9 mouse cellular contexts compared by ENCODE assay signal in genomic region chr12:24680492-24681285, GRCm38 (mm10). TPM values are rescaled to one million over a fixed set of nuclear protein-coding genes. Genes with fewer than 3 reads are reported as not detected.
A peak's percentile ranks its signal among the peaks of the same experiment; 100 is the strongest.
DNase-seq lines count a peak whose midpoint lies in the region; ATAC-seq and TF ChIP-seq lines count a peak whose summit lies in the region.
"Had no signal": no experiment of that assay in that cellular context is flagged by ENCODE, and none has a peak within 500 bp of the region (broad histone marks: within the 10 kb centered on the region; RNA-seq: fewer than 3 reads in every experiment).

No protein-coding gene starts in this region.

- H3K27ac ChIP-seq in MEL (ENCODE audit: control insufficient read depth, low read depth, low read length): no peak overlapping the region
- H3K27ac ChIP-seq in forebrain, embryonic 11.5 days (ENCODE audit: low read depth, low read length): no peak overlapping the region
- H3K27ac ChIP-seq in hindbrain, embryonic 14.5 days: no peak overlapping the region
- peak overlapping the region; percentile 82 for H3K27ac ChIP-seq in limb, embryonic 15.5 days
- 0 out of 2 replicates have a peak overlapping the region, but pooled peaks have one; percentile 1 for H3K27ac ChIP-seq in neural tube, embryonic 15.5 days (replicated peaks)

- no peak overlapping the region for H3K9ac ChIP-seq in MEL (ENCODE audit: control insufficient read depth, low read depth, low read length, poor library complexity, severe bottlenecking)
- peak overlapping the region; percentile 71 for H3K9ac ChIP-seq in forebrain, embryonic 11.5 days (ENCODE audit: low read length)
- peak overlapping the region; percentile 76 for H3K9ac ChIP-seq in hindbrain, embryonic 14.5 days
- peak overlapping the region; percentile 71 for H3K9ac ChIP-seq in limb, embryonic 15.5 days
- peak overlapping the region; percentile 43 for H3K9ac ChIP-seq in neural tube, embryonic 15.5 days (replicated peaks)

- peak overlapping the region; percentile 94 for H3K4me2 ChIP-seq in forebrain, embryonic 11.5 days (ENCODE audit: low read depth, low read length, severe bottlenecking)
- peak overlapping the region; percentile 96 for H3K4me2 ChIP-seq in hindbrain, embryonic 14.5 days (replicated peaks)
- peak overlapping the region; percentile 92 for H3K4me2 ChIP-seq in limb, embryonic 15.5 days
- H3K4me2 ChIP-seq in neural tube, embryonic 15.5 days: peak overlapping the region; percentile 75

- peaks cover 10% of the 10 kb centered on the region for H3K4me1 ChIP-seq in erythroblast, embryonic 14.5 days (ENCODE audit: control insufficient read depth)
- H3K4me1 ChIP-seq in MEL (ENCODE audit: control insufficient read depth in 1 of 2, insufficient read depth in 2 of 2, low read length in 2 of 2): no peaks in the 10 kb centered on the region
- H3K4me1 ChIP-seq in forebrain, embryonic 11.5 days (replicated peaks; ENCODE audit: control insufficient read depth, insufficient read depth, low read length): no peaks in the 10 kb centered on the region; the same call in none of the 2 replicates
- H3K4me1 ChIP-seq in hindbrain, embryonic 14.5 days (replicated peaks; ENCODE audit: control insufficient read depth, insufficient read depth, low read length): peaks cover 16% of the 10 kb centered on the region
- H3K4me1 ChIP-seq in limb, embryonic 15.5 days: peaks cover 35% of the 10 kb centered on the region
- H3K4me1 ChIP-seq in neural tube, embryonic 15.5 days: peaks cover 22% of the 10 kb centered on the region

- no peak for TF ChIP-seq EP300 in MEL (IDR thresholded peaks at IDR 0.05; ENCODE audit: low read depth in 1 of 2, low read length in 2 of 2)

- under 1% methylated on average over 60 of the region's 61 CpGs for WGBS in forebrain, embryonic 11.5 days
- WGBS in hindbrain, embryonic 14.5 days: 1% methylated on average over 54 of the region's 61 CpGs
- WGBS in limb, embryonic 15.5 days: 1% methylated on average over 57 of the region's 61 CpGs
- WGBS in neural tube, embryonic 15.5 days: 1% methylated on average over 53 of the region's 61 CpGs

- ATAC-seq in erythroblast, adult 5-6 weeks (replicated peaks; ENCODE audit: low FRiP score, poor library complexity, severe bottlenecking): no peak
- ATAC-seq in forebrain, embryonic 11.5 days (replicated peaks; ENCODE audit: low FRiP score): peak; percentile 78
- ATAC-seq in hindbrain, embryonic 14.5 days (ENCODE audit: low FRiP score): peak; percentile 75
- 0 out of 2 replicates have a peak, but pooled peaks have one; percentile 52 for ATAC-seq in limb, embryonic 15.5 days (ENCODE audit: insufficient number of reproducible peaks, low FRiP score, low TSS enrichment, low read depth)
- ATAC-seq in neural tube, embryonic 15.5 days (ENCODE audit: low FRiP score): peak; percentile 83

- peaks cover 82% of the 10 kb centered on the region for H3K27me3 ChIP-seq in erythroblast, embryonic 14.5 days (ENCODE audit: control insufficient read depth)
- H3K27me3 ChIP-seq in MEL (ENCODE audit: control insufficient read depth in 1 of 2, insufficient read depth in 2 of 2, low read length in 2 of 2): peaks cover 0 to 6% of the 10 kb centered on the region in 2 experiments; a peak in 1 of 4 replicates
- peaks cover 19% of the 10 kb centered on the region for H3K27me3 ChIP-seq in forebrain, embryonic 11.5 days (ENCODE audit: control insufficient read depth, insufficient read depth, low read length)
- peaks cover 32% of the 10 kb centered on the region for H3K27me3 ChIP-seq in hindbrain, embryonic 14.5 days (ENCODE audit: control insufficient read depth, insufficient read depth, low read length)
- peaks cover 10% of the 10 kb centered on the region; the same call in 1 of the 2 replicates for H3K27me3 ChIP-seq in limb, embryonic 15.5 days
- peaks cover 28% of the 10 kb centered on the region for H3K27me3 ChIP-seq in neural tube, embryonic 15.5 days (replicated peaks)
- H3K27me3 ChIP-seq: CH12.LX had no signal

- no peaks in the 10 kb centered on the region for H3K36me3 ChIP-seq in erythroblast, embryonic 14.5 days (ENCODE audit: control insufficient read depth)
- no peaks in the 10 kb centered on the region for H3K36me3 ChIP-seq in MEL (ENCODE audit: control insufficient read depth in 1 of 2, insufficient read depth in 2 of 2, low read length in 2 of 2)
- H3K36me3 ChIP-seq in forebrain, embryonic 11.5 days (ENCODE audit: control insufficient read depth, insufficient read depth, low read length): no peaks in the 10 kb centered on the region
- H3K36me3 ChIP-seq in hindbrain, embryonic 14.5 days (replicated peaks; ENCODE audit: control insufficient read depth, insufficient read depth): no peaks in the 10 kb centered on the region
- no peaks in the 10 kb centered on the region for H3K36me3 ChIP-seq in limb, embryonic 15.5 days
- no peaks in the 10 kb centered on the region for H3K36me3 ChIP-seq in neural tube, embryonic 15.5 days

- TF ChIP-seq CTCF in MEL (IDR thresholded peaks at IDR 0.05 in 2 of 3, conservative IDR thresholded peaks at IDR 0.05 in 1 of 3; ENCODE audit: control insufficient read depth in 1 of 3, insufficient read depth in 1 of 3, low read depth in 2 of 3, low read length in 3 of 3, poor library complexity in 1 of 3, severe bottlenecking in 1 of 3): peak in 2 of 3 experiments; percentile 1 to 36; a peak in 3 of 6 replicates

- no peak for TF ChIP-seq RAD21 in MEL (IDR thresholded peaks at IDR 0.05; ENCODE audit: low read depth, low read length)

- DNase-seq in MEL (ENCODE audit: low read depth, low spot score): no peak
- peak; percentile 75 for DNase-seq in forebrain, embryonic 11.5 days (ENCODE audit: low spot score)
- no peak for DNase-seq in hindbrain, embryonic 14.5 days (ENCODE audit: low spot score)
- no peak for DNase-seq in frontal cortex, postnatal 25 days (ENCODE audit: low spot score in 2 of 2)

- peak overlapping the region; percentile 45 for H3K4me3 ChIP-seq in erythroblast, embryonic 14.5 days (replicated peaks)
- no peak overlapping the region for H3K4me3 ChIP-seq in MEL (ENCODE audit: control insufficient read depth in 1 of 2, insufficient read depth in 1 of 2, low read depth in 2 of 2, low read length in 2 of 2)
- H3K4me3 ChIP-seq in forebrain, embryonic 11.5 days (ENCODE audit: low read depth, low read length): peak overlapping the region; percentile 50
- H3K4me3 ChIP-seq in hindbrain, embryonic 14.5 days (replicated peaks; ENCODE audit: low read length): peak overlapping the region; percentile 65
- peak overlapping the region; percentile 65 for H3K4me3 ChIP-seq in limb, embryonic 15.5 days
- peak overlapping the region; percentile 46 for H3K4me3 ChIP-seq in neural tube, embryonic 15.5 days (replicated peaks)

- TF ChIP-seq POLR2A in MEL (IDR thresholded peaks at IDR 0.05; ENCODE audit: control insufficient read depth in 1 of 2, insufficient read depth in 1 of 2, low read depth in 1 of 2, low read length in 2 of 2, poor library complexity in 1 of 2): no peak

- H3K9me3 ChIP-seq in erythroblast, embryonic 14.5 days (ENCODE audit: control insufficient read depth, low read length): no peaks in the 10 kb centered on the region; the same call in 1 of the 2 replicates
- H3K9me3 ChIP-seq in MEL (replicated peaks; ENCODE audit: insufficient read depth, low read length): no peaks in the 10 kb centered on the region
- no peaks in the 10 kb centered on the region for H3K9me3 ChIP-seq in forebrain, embryonic 11.5 days (ENCODE audit: control insufficient read depth, low read length)
- no peaks in the 10 kb centered on the region for H3K9me3 ChIP-seq in hindbrain, embryonic 14.5 days (ENCODE audit: control insufficient read depth, low read length)
- no peaks in the 10 kb centered on the region for H3K9me3 ChIP-seq in limb, embryonic 15.5 days
- H3K9me3 ChIP-seq in neural tube, embryonic 15.5 days (replicated peaks): no peaks in the 10 kb centered on the region

- H3K79me2 ChIP-seq in MEL (ENCODE audit: control insufficient read depth, insufficient read depth, low read length, poor library complexity): no peaks in the 10 kb centered on the region

RNA-seq across cellular contexts. Expression of gene Cys1, which starts 0.9 kb away (rescaled TPM):
- not detected in 2 replicates for polyA plus RNA-seq in erythroblast, embryonic 14.5 days (2012)
- not detected in 2 replicates for total RNA-seq in erythroblast, adult 5-6 weeks (2015; ENCODE audit: low replicate concordance)
- total RNA-seq in erythroblast, adult 5-6 weeks (2017; ENCODE audit: low replicate concordance): not detected in 2 replicates
- total RNA-seq in MEL (2012; rRNA removed): not detected in 2 replicates
- not detected for polyA plus RNA-seq in MEL (2012; ENCODE audit: insufficient read depth in 1 of 2, insufficient read length in 2 of 2, low read depth in 1 of 2, low replicate concordance in 2 of 2, missing spikeins in 1 of 2)
- polyA plus RNA-seq in forebrain, embryonic 11.5 days (2014; fragmentation: Nextera tagmentation; extraction: Ambion mirVana): 0.76 and 0.85 TPM in 2 replicates
- polyA plus RNA-seq in hindbrain, embryonic 14.5 days (2014; fragmentation: Nextera tagmentation; extraction: Ambion mirVana): 2.3 and 2.6 TPM in 2 replicates
- 6.7 and 8.1 TPM in 2 replicates for polyA plus RNA-seq in limb, embryonic 15.5 days (2015; fragmentation: Nextera tagmentation; extraction: Ambion mirVana)
- 1.4 and 2.1 TPM in 2 replicates for polyA plus RNA-seq in neural tube, embryonic 15.5 days (2015; fragmentation: Nextera tagmentation; extraction: Ambion mirVana)
- total RNA-seq: CH12.LX had no signal

RNA-seq across cellular contexts. Expression of gene Rrm2, which starts 27.4 kb away (rescaled TPM):
- polyA plus RNA-seq in erythroblast, embryonic 14.5 days (2012): 77.0 and 84.2 TPM in 2 replicates
- 113 and 145 TPM in 2 replicates for total RNA-seq in erythroblast, adult 5-6 weeks (2015; ENCODE audit: low replicate concordance)
- 150 and 198 TPM in 2 replicates for total RNA-seq in erythroblast, adult 5-6 weeks (2017; ENCODE audit: low replicate concordance)
- total RNA-seq in MEL (2012; rRNA removed): 81.2 and 88.2 TPM in 2 replicates
- polyA plus RNA-seq in MEL (2012; ENCODE audit: insufficient read depth in 1 of 2, insufficient read length in 2 of 2, low read depth in 1 of 2, low replicate concordance in 2 of 2, missing spikeins in 1 of 2): 100 to 1,000 TPM; 127 to 158 TPM
- polyA plus RNA-seq in forebrain, embryonic 11.5 days (2014; fragmentation: Nextera tagmentation; extraction: Ambion mirVana): 635 and 669 TPM in 2 replicates
- 42.8 and 52.5 TPM in 2 replicates for polyA plus RNA-seq in hindbrain, embryonic 14.5 days (2014; fragmentation: Nextera tagmentation; extraction: Ambion mirVana)
- 159 and 162 TPM in 2 replicates for polyA plus RNA-seq in limb, embryonic 15.5 days (2015; fragmentation: Nextera tagmentation; extraction: Ambion mirVana)
- polyA plus RNA-seq in neural tube, embryonic 15.5 days (2015; fragmentation: Nextera tagmentation; extraction: Ambion mirVana): 42.1 and 74.2 TPM in 2 replicates

RNA-seq across cellular contexts. Expression of gene Klf11, which starts 29.6 kb away (rescaled TPM):
- 13.4 and 13.7 TPM in 2 replicates for polyA plus RNA-seq in erythroblast, embryonic 14.5 days (2012)
- 4.8 and 7.9 TPM in 2 replicates for total RNA-seq in erythroblast, adult 5-6 weeks (2015; ENCODE audit: low replicate concordance)
- total RNA-seq in erythroblast, adult 5-6 weeks (2017; ENCODE audit: low replicate concordance): 11.8 and 14.8 TPM in 2 replicates
- total RNA-seq in MEL (2012; rRNA removed): 1.8 and 2.4 TPM in 2 replicates
- polyA plus RNA-seq in MEL (2012; ENCODE audit: insufficient read depth in 1 of 2, insufficient read length in 2 of 2, low read depth in 1 of 2, low replicate concordance in 2 of 2, missing spikeins in 1 of 2): 1 to 10 TPM in 1 of 2 experiments, not detected in 1; 7.2 TPM
- 13.1 and 13.5 TPM in 2 replicates for polyA plus RNA-seq in forebrain, embryonic 11.5 days (2014; fragmentation: Nextera tagmentation; extraction: Ambion mirVana)
- polyA plus RNA-seq in hindbrain, embryonic 14.5 days (2014; fragmentation: Nextera tagmentation; extraction: Ambion mirVana): 17.2 and 17.9 TPM in 2 replicates
- polyA plus RNA-seq in limb, embryonic 15.5 days (2015; fragmentation: Nextera tagmentation; extraction: Ambion mirVana): 13.6 and 14.4 TPM in 2 replicates
- 11.3 and 11.4 TPM in 2 replicates for polyA plus RNA-seq in neural tube, embryonic 15.5 days (2015; fragmentation: Nextera tagmentation; extraction: Ambion mirVana)

Comparison
In these comparisons a context has a peak if more than half of its experiments do, and no peak if none do; other contexts are left out.
1. H3K4me3 ChIP-seq: peak in erythroblast, embryonic 14.5 days (single experiment), forebrain, embryonic 11.5 days (single experiment), hindbrain, embryonic 14.5 days (single experiment), limb, embryonic 15.5 days (single experiment) and neural tube, embryonic 15.5 days (single experiment); none in MEL (0 of 2).
2. H3K27ac ChIP-seq: peak in limb, embryonic 15.5 days (single experiment) and neural tube, embryonic 15.5 days (single experiment); none in MEL (single experiment), forebrain, embryonic 11.5 days (single experiment) and hindbrain, embryonic 14.5 days (single experiment).
3. Peak in every context shown above with its lines, with median percentiles within 50 percentile points of each other: H3K4me2 ChIP-seq.